Mouse (Mus musculus) kidney, adult 2 months (tissue): Measurements from ENCODE around the gene Rbbp7. TPM values are rescaled to one million over a fixed set of nuclear protein-coding genes. Genes with fewer than 3 reads are reported as not detected.

ENCODE experiments used
- DNase-seq: peaks from one replicate; pipeline ENCODE4 v3.0.0; 2021
- H3K27ac ChIP-seq: fragments of 200-500 bp; 2 replicates; pipeline ENCODE4 v1.5.1; 2012; ENCODE audit warnings: low read depth, low read length, control low read depth, inconsistent platforms; ENCODE audit not compliant: insufficient read depth
- H3K27me3 ChIP-seq: fragments of 200-500 bp; replicated peaks from 2 replicates; pipeline ENCODE4 v1.6.1; 2012; ENCODE audit warnings: mild to moderate bottlenecking, moderate library complexity, low read length, inconsistent platforms; ENCODE audit not compliant: control insufficient read depth, insufficient read depth
- H3K36me3 ChIP-seq: fragments of 200-500 bp; 2 replicates; pipeline ENCODE4 v1.6.1; 2012; ENCODE audit warnings: mild to moderate bottlenecking, moderate library complexity, low read length, inconsistent platforms; ENCODE audit not compliant: control insufficient read depth, insufficient read depth
- H3K4me1 ChIP-seq: fragments of 200-500 bp; 2 replicates; pipeline ENCODE4 v1.6.1; 2011; ENCODE audit warnings: low read length; ENCODE audit not compliant: control insufficient read depth, insufficient read depth
- H3K4me3 ChIP-seq: fragments of 200-500 bp; 2 replicates; pipeline ENCODE4 v1.5.1; 2011; ENCODE audit warnings: mild to moderate bottlenecking, low read depth, low read length, control low read depth; ENCODE audit not compliant: insufficient read depth
- CTCF ChIP-seq: fragments of 200-500 bp; conservative IDR thresholded peaks from 2 replicates; pipeline ENCODE4 v1.5.1; 2011; ENCODE audit warnings: low read depth, mild to moderate bottlenecking, control low read depth, low read length, moderate library complexity, mixed read lengths; ENCODE audit not compliant: insufficient read depth, insufficient read length
- POLR2A ChIP-seq: fragments of 200-500 bp; IDR thresholded peaks from one replicate; pipeline ENCODE4 v1.6.1; 2011; ENCODE audit warnings: low read depth, low read length, control low read depth
- WGBS: fragments of 180-500 bp; shearing (Covaris S2); methylation state at CpG from one replicate; pipeline ENCODE4 v1.1.7; 2018; 5-methylcytosine and 5-hydroxymethylcytosine counted together
- polyA plus RNA-seq: library from polyadenylated mRNA; depleted of rRNA; stranded (reverse); fragments of >200 nt; gene quantifications from 2 replicates; pipeline ENCODE4 v1.2.3, GENCODE M21; 2012

Gene Rbbp7
- polyA plus RNA-seq, 1 experiment: 62.7 TPM

DNA sequence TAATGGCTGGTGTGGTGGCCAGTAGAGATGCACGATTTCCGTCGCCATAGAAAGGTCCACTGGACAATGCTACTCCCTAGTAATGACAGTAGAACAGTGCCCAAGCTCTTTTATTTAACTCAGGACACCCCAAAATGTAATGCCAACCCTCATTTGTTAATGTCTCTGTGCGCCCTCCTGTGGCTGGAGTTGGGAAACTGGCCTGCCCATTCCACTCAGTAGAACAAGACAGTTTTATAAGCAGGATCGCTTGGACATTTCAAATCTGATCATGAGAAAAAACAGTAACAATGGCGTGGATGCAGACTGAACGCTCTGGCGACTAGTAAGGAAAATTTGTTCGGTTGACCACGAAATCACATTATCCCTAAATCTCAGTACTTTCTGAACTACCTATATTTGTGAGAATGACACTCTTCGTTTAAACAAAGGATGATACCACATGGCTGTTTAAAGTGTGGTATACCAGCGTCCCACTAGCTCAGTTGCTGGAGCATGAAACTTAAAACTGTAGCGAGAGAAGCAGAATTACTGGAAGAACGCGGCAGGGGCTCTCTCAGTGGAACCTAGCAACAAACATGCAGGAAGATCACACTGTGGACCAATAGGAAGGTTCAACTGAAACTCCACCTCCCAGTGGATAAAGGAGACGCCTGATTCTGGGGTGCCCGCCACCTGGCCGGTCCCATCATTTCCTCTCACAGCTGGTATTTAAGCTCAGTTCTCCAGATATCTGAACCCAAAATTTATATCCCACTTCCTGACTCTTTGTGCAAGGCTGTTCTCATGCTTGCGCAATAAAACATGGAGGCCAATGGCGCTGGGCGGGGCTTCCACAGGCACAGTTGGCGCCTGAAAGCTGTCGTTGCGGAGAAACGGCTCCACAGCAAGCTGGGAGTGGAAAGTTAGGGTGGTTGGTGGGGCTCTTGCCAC, 24.9 kb upstream of the Rbbp7 start:
- H3K27ac ChIP-seq: peak overlapping the region; percentile 96
- peak; percentile 70 for DNase-seq
- H3K4me3 ChIP-seq: peak overlapping the region; percentile 51
- 6% methylated on average over 25 of the region's 25 CpGs for WGBS
- no peaks in the 10 kb centered on the region for H3K27me3 ChIP-seq
- no peaks in the 10 kb centered on the region for H3K36me3 ChIP-seq
- TF ChIP-seq POLR2A (no peak), CTCF (peak; percentile 47)
- H3K4me1 ChIP-seq: no peaks in the 10 kb centered on the region; the same call in 1 of the 2 replicates

GRCm38 (mm10) chrX:162736140-162736659, 24.0 kb upstream of the Rbbp7 start:
- Histone ChIP-seq H3K27ac (peak overlapping the region; percentile 96; the same call in 1 of the 2 replicates), H3K4me1 (no peaks in the 10 kb centered on the region; the same call in 1 of the 2 replicates), H3K36me3 (no peaks in the 10 kb centered on the region), H3K4me3 (0 out of 2 replicates have a peak overlapping the region, but pooled peaks have one; percentile 51), H3K27me3 (no peaks in the 10 kb centered on the region)
- 16% methylated on average over 9 of the region's 9 CpGs for WGBS
- TF ChIP-seq POLR2A: no peak
- no peak for TF ChIP-seq CTCF
- peak; percentile 4 for DNase-seq

GRCm38 (mm10) chrX:162748696-162749420, 11.3 kb upstream of the Rbbp7 start:
- no peak overlapping the region for H3K27ac ChIP-seq
- TF ChIP-seq POLR2A: no peak
- no peak for TF ChIP-seq CTCF
- no peaks in the 10 kb centered on the region for H3K4me1 ChIP-seq
- H3K27me3 ChIP-seq: no peaks in the 10 kb centered on the region
- WGBS: 48% methylated on average over 9 of the region's 9 CpGs
- no peaks in the 10 kb centered on the region for H3K36me3 ChIP-seq
- no peak overlapping the region for H3K4me3 ChIP-seq
- no peak for DNase-seq

DNA sequence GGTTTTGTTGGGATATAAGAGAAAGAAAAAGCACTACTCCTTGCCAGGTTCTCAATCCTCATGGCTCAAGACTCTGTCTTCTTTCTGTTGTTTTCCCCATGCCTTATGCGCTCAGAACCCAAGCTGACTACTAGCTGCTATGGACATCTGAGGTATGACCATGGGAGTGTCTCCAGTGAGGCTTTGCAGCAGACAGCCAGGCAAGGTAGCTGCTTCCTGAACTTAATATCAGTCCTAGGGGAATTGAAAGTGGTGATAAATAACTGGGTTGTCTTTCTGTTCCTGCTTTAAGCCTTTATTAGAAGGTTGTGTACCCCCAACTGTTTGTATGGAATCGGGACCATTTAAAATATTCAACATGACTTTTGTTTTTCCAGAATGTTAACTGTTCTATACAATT, 7.8 kb upstream of the Rbbp7 start:
- no peaks in the 10 kb centered on the region for H3K27me3 ChIP-seq
- no peak for TF ChIP-seq CTCF
- TF ChIP-seq POLR2A: no peak
- DNase-seq: no peak
- H3K36me3 ChIP-seq: no peaks in the 10 kb centered on the region
- WGBS: 91% methylated on average over 2 of the region's 2 CpGs
- H3K4me1 ChIP-seq: no peaks in the 10 kb centered on the region
- no peak overlapping the region for H3K4me3 ChIP-seq
- H3K27ac ChIP-seq: no peak overlapping the region

DNA sequence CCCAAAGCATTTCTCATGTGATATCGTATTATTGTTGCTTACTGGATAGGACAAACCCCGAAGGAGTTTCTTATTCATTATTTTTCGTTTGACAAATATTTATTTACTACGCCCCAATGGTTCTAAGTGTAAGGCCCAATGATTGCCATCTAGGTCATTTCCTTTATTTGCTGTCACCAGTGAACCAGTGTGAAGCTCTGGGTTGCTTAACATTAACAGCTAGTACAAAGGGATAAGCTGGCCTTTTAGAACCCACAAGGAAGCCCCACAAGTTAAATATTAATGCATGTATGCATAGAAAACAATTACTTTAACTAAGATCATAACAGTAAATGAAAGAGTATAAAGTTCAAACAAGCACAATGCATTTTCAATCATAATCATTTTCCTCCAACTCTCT, 5.9 kb upstream of the Rbbp7 start:
- Histone ChIP-seq H3K4me1 (no peaks in the 10 kb centered on the region), H3K27me3 (no peaks in the 10 kb centered on the region), H3K36me3 (no peaks in the 10 kb centered on the region), H3K27ac (no peak overlapping the region), H3K4me3 (no peak overlapping the region)
- 60% methylated on average over 4 of the region's 4 CpGs for WGBS
- no peak for DNase-seq
- TF ChIP-seq CTCF (no peak), POLR2A (no peak)

- no peaks in the 10 kb centered on the region for H3K27me3 ChIP-seq
- H3K4me1 ChIP-seq: no peaks in the 10 kb centered on the region
- WGBS: 76% methylated on average over 7 of the region's 7 CpGs
- TF ChIP-seq CTCF (no peak), POLR2A (no peak)
- DNase-seq: no peak
- H3K27ac ChIP-seq: no peak overlapping the region
- no peak overlapping the region for H3K4me3 ChIP-seq
- no peaks in the 10 kb centered on the region for H3K36me3 ChIP-seq
Measured at GRCm38 (mm10) chrX:162756058-162756457, 4.1 kb upstream of the Rbbp7 start.
